Mouse (Mus musculus) forebrain, embryonic 11.5 days (tissue): ENCODE results near the gene Rsrp1. TPM values are rescaled to one million over a fixed set of nuclear protein-coding genes. Genes with fewer than 3 reads are reported as not detected.
"Not testable (repeated sequence)": the region's sequence is repeated elsewhere in the genome, so short reads cannot be mapped to it uniquely, and the experiment has no call there.

Experiments used
- ATAC-seq: fragments of 200-750 bp; cut with Nextera tagmentation; replicated peaks from 2 replicates; pipeline ENCODE4 v1.8.0; 2017; ENCODE audit warnings: moderate TSS enrichment; ENCODE audit not compliant: low FRiP score
- DNase-seq: peaks from one replicate; pipeline ENCODE4 v3.0.0-alpha.2; 2017; ENCODE audit warnings: low spot score
- H3K27ac ChIP-seq: fragments of 300-500 bp; sonication (generic); 2 replicates; pipeline ENCODE4 v1.5.1; 2014; ENCODE audit warnings: low read depth, low read length
- H3K27me3 ChIP-seq: fragments of 300-500 bp; sonication (generic); 2 replicates; pipeline ENCODE4 v1.6.1; 2014; ENCODE audit warnings: mild to moderate bottlenecking, low read length, mixed read lengths; ENCODE audit not compliant: control insufficient read depth, insufficient read depth
- H3K36me3 ChIP-seq: fragments of 300-500 bp; sonication (generic); 2 replicates; pipeline ENCODE4 v1.6.1; 2014; ENCODE audit warnings: mild to moderate bottlenecking, low read length, moderate library complexity, mixed read lengths; ENCODE audit not compliant: control insufficient read depth, insufficient read depth
- H3K4me1 ChIP-seq: fragments of 300-500 bp; sonication (generic); replicated peaks from 2 replicates; pipeline ENCODE4 v1.6.1; 2014; ENCODE audit warnings: low read length, mixed read lengths; ENCODE audit not compliant: control insufficient read depth, insufficient read depth
- H3K4me2 ChIP-seq: fragments of 300-500 bp; sonication (generic); 2 replicates; pipeline ENCODE4 v1.6.1; 2014; ENCODE audit warnings: low read depth, mild to moderate bottlenecking, low read length, moderate library complexity, mixed read lengths; ENCODE audit not compliant: severe bottlenecking
- H3K4me3 ChIP-seq: fragments of 300-500 bp; sonication (generic); 2 replicates; pipeline ENCODE4 v1.5.1; 2014; ENCODE audit warnings: low read depth, low read length
- H3K9ac ChIP-seq: fragments of 300-500 bp; sonication (generic); 2 replicates; pipeline ENCODE4 v1.6.1; 2014; ENCODE audit warnings: low read length
- H3K9me3 ChIP-seq: fragments of 300-500 bp; sonication (generic); 2 replicates; pipeline ENCODE4 v1.6.1; 2016; ENCODE audit warnings: low read length, mixed read lengths; ENCODE audit not compliant: control insufficient read depth
- WGBS: fragments of 180-500 bp; shearing (Covaris S2); extraction: QIAGEN DNeasy Blood & Tissue Kit; methylation state at CpG from one replicate; pipeline ENCODE4 v1.1.7; 2014; 5-methylcytosine and 5-hydroxymethylcytosine counted together
- polyA plus RNA-seq: library from polyadenylated mRNA; unstranded; fragments of >200 nt; fragmentation: Nextera tagmentation; extraction: Ambion mirVana; gene quantifications from 2 replicates; pipeline ENCODE4 v1.2.1, GENCODE M21; 2014

Rsrp1 gene
- polyA plus RNA-seq, 1 experiment from 2014 or later: 356 TPM

DNA sequence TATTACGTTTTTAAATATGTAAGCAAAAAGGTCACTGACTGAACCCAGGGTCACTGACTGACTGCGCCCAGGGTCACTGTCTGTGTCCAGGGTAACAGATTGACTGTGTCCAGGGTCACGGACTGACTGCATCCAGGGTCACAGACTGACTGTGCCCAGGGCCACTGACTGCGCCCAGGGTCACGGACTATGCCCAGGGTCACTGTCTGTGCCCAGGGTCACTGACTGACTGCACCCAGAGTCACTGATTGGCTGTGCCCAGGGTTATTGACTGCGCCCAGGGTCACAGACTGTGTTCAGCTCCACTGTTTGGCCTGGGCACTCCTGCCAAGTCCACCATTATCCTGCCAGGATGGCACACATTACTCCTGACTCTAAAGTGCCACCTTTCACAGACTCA, 26.1 kb upstream of the Rsrp1 start:
- H3K9me3 ChIP-seq: no peaks in the 10 kb centered on the region
- no peak for DNase-seq
- ATAC-seq: no peak

DNA sequence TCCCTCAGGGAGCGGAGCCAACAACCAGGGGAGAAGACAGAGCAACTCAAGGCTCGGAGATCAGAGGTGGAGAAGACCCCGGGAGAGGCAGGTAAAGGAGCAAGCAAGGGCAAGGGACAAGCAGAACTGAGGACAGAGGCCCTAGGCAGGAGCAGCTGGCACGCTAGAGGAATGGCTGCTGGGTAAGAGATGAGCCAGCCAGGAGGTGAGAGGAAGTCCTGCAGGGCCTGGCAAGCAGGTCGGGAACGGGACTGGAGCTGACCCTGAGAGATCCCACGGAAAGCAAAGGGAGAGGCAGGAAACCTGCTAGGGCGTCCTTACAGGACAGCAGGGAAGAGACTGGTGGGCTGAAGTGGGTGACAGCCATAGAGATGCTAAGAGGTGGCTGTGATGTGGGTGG, 22.3 kb upstream of the Rsrp1 start:
- WGBS: 89% methylated on average over 8 of the region's 8 CpGs
- Histone ChIP-seq H3K4me1 (no peaks in the 10 kb centered on the region), H3K4me2 (no peak overlapping the region)

More for the DNA sequence above, 26.1 kb upstream of the Rsrp1 start:
- 92% methylated on average over 6 of the region's 6 CpGs for WGBS
- no peak overlapping the region for H3K4me2 ChIP-seq
- H3K4me3 ChIP-seq: no peak overlapping the region
- H3K27ac ChIP-seq: no peak overlapping the region
- no peaks in the 10 kb centered on the region; the same call in 1 of the 2 replicates for H3K36me3 ChIP-seq
- no peaks in the 10 kb centered on the region for H3K4me1 ChIP-seq
- no peaks in the 10 kb centered on the region for H3K27me3 ChIP-seq
- H3K9ac ChIP-seq: no peak overlapping the region

DNA sequence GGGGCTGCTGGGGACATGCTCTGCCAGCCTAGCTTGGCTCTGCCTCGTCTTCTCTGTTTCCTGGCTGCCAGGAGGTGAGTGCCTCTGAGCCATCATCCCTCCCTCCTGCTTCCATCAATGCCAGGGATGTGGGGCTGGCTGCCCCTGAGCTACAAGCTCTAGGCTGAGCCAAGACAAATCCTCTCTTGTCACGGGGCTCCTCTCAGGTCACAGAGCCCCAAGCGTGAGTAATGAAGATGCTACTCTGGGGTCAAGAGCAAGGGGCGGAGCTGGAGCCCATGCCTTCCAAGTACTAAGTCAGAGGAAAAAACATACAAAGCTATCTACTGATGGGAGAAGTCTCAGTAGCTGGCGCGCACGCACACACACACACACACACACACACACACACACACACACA, 20.3 kb upstream of the Rsrp1 start:
- H3K9me3 ChIP-seq: no peaks in the 10 kb centered on the region
- WGBS: 84% methylated on average over 7 of the region's 7 CpGs
- H3K27ac ChIP-seq: no peak overlapping the region
- DNase-seq: no peak
- no peak overlapping the region for H3K9ac ChIP-seq
- H3K4me2 ChIP-seq: no peak overlapping the region
- H3K27me3 ChIP-seq: no peaks in the 10 kb centered on the region
- H3K36me3 ChIP-seq: peaks cover 8% of the 10 kb centered on the region; the same call in 1 of the 2 replicates
- no peak for ATAC-seq
- no peaks in the 10 kb centered on the region for H3K4me1 ChIP-seq
- no peak overlapping the region for H3K4me3 ChIP-seq

More for the DNA sequence above, 22.3 kb upstream of the Rsrp1 start:
- Histone ChIP-seq H3K9ac (no peak overlapping the region), H3K9me3 (no peaks in the 10 kb centered on the region), H3K27me3 (no peaks in the 10 kb centered on the region), H3K4me3 (no peak overlapping the region), H3K27ac (no peak overlapping the region), H3K36me3 (peaks cover 8% of the 10 kb centered on the region; the same call in 1 of the 2 replicates)
- ATAC-seq (no peak), DNase-seq (no peak)

DNA sequence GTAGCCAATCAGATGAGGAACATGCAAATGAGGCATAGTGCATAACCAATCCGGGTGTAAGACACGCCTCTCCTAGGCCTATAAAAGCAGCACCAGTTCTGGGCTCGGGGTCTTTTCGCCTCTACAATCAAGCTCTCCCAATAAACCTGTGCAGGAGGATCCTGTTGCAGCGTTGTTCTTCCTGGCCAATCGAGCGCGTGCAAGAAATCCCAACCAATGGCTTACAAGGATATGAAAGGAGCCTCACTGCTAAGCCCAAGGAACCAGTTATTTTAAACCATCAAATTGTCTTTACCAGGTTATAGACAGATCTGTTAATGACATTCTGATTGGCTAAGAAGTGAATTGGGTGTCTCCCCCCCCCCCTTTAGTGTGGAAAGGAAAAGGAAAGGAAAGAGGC, 12.0 kb upstream of the Rsrp1 start:
- not testable (repeated sequence) for ATAC-seq, H3K36me3 ChIP-seq, H3K27me3 ChIP-seq, H3K27ac ChIP-seq, H3K9ac ChIP-seq, H3K4me1 ChIP-seq, DNase-seq, H3K4me2 ChIP-seq, H3K4me3 ChIP-seq, H3K9me3 ChIP-seq
- 96% methylated on average over 6 of the region's 8 CpGs for WGBS

DNA sequence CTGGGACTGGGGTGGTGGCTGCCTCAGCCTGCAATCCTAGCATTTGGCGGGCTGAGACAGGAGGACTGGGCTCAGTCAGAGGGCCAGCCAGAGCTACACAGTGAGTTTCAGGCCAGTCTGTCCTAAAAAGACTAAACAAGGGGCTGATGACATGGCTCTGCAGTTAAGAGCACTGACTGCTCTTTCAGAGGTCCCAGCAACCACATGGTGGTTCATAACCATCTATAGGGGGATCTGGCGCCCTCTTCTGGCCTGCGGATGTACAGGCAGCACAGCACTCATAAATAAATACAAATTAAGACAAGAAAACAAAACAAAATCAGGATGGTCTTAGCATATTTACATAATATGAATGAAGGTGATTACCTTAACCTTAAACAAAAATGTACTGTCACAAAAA, 10.0 kb upstream of the Rsrp1 start:
- Histone ChIP-seq H3K4me3 (no peak overlapping the region), H3K27ac (no peak overlapping the region), H3K36me3 (peaks cover 4% of the 10 kb centered on the region; the same call in 1 of the 2 replicates), H3K9ac (no peak overlapping the region), H3K4me1 (peaks cover 3% of the 10 kb centered on the region; the same call in 1 of the 2 replicates), H3K4me2 (no peak overlapping the region), H3K27me3 (no peaks in the 10 kb centered on the region), H3K9me3 (no peaks in the 10 kb centered on the region; the same call in 1 of the 2 replicates)
- peak; percentile 85 for DNase-seq
- WGBS: 27% methylated on average over 3 of the region's 3 CpGs
- ATAC-seq: 0 out of 2 replicates have a peak, but pooled peaks have one; percentile 37

DNA sequence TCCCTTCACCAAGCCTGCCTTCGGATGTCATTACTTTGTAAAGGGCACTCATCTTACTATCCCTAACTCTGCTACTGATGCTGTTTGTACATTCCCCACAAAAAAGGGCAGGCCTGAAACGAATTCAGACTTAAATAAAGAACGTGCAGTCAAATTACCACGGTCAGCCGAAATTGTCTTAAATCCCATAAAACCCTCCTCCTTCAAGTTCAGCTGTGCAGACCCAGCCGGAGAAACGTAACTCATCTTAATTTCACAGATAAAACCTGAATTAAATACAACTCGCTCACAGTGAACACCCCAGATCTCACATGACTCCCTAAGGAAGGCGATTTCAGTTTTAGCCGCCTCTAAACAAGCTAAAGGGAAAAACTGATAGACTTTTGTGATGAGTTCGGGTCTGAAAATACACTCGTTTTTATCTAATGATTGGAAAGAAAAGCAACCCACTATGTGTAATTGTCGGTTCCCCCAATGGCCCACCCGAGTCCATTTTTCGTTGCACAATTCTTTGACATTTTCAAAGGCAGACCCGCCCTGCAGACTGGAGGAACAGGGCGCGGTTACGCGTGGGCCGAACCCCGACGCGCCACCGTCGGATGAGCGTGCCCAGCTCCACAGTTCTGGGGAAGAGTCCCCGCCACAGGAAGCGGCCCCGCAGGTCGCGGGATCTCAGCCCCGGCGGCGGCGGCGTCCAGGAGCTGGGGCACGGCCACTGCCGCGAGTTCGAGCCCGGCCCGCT, 9.1 kb upstream of the Rsrp1 start:
- Histone ChIP-seq H3K4me1 (peaks cover 3% of the 10 kb centered on the region; the same call in 1 of the 2 replicates), H3K9me3 (no peaks in the 10 kb centered on the region; the same call in 1 of the 2 replicates), H3K27me3 (no peaks in the 10 kb centered on the region), H3K4me2 (peak overlapping the region; percentile 75), H3K36me3 (peaks cover 4% of the 10 kb centered on the region; the same call in 1 of the 2 replicates), H3K9ac (peak overlapping the region; percentile 83), H3K4me3 (peak overlapping the region; percentile 85), H3K27ac (peak overlapping the region; percentile 72)
- WGBS: 2% methylated on average over 43 of the region's 43 CpGs
- ATAC-seq: peak; percentile 55; the same call in 1 of the 2 replicates
- no peak for DNase-seq

DNA sequence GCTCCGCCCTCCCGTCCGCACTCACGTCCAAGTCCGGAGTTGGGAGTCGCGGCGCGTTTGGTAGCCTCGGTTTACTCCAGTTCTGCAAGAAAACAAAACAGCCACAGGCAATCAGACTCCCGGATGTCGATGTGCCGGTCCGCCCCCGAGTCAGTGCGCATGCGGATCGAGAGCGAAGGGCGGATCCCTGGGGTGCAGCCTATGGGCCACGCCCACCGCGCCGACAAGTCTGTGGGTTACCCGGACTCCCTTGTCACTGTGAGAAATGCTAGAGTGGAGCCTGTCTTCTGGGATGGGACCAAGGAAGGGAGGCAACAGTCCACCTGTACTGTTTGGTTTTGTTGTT, 8.6 kb upstream of the Rsrp1 start, which contains the start of gene Tmem50a:
Gene Tmem50a, minus strand, starts transcription at position 161 of the 346 bp plus-strand sequence.
- peak within 1 kb of the TSS; percentile 72 for H3K27ac ChIP-seq
- peaks cover 3% of the 10 kb centered on the region; the same call in 1 of the 2 replicates for H3K4me1 ChIP-seq
- WGBS: under 1% methylated on average over 25 of the region's 25 CpGs
- H3K36me3 ChIP-seq: peaks cover 4% of the 10 kb centered on the region; the same call in 1 of the 2 replicates
- peak; percentile 94 for DNase-seq
- H3K9ac ChIP-seq: peak within 1 kb of the TSS; percentile 83
- peak within 1 kb of the TSS; percentile 85 for H3K4me3 ChIP-seq
- no peaks in the 10 kb centered on the region for H3K27me3 ChIP-seq
- ATAC-seq: peak; percentile 88
- no peaks in the 10 kb centered on the region; the same call in 1 of the 2 replicates for H3K9me3 ChIP-seq
- H3K4me2 ChIP-seq: peak within 1 kb of the TSS; percentile 75

DNA sequence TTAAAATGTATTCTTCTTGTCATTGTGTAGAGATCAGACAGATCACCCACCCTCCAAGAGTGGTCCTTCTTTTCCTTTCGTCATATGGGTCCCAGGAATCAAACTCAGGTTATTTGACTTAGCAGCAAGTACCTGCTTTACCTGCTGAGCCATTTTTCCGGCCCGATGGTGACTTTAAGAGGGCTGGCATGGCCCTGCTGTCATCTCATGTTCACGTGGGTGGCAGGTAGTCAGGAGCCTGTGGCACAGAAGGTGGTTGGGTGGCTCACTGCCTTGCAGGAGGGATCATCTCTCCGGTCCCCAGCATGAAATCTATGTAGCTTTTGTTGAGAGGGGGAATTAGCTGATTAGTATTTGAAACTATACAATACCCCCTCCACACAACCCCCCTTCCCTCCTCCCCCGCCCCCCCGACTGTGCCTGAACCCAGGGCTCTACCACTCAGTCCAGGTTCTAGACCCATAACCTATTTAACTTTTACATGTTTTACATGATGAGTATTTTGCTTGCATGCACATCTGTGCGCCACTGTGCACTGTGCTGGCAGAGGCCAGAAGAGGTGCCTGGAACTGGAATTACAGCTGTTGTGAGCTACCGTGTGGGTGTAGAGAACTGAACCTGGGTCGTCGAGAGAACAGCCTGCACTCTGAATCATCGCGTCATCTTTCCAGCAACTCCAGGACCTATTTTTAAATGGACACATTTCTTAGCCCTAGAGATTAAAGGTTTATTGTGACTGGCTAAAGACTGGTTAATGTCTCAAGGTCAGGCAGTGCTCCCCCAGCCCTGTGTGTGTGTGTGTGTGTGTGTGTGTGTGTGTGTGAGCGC, 8.0 kb upstream of the Rsrp1 start:
- peak; percentile 24 for ATAC-seq
- Histone ChIP-seq H3K4me3 (peak overlapping the region; percentile 85), H3K27me3 (no peaks in the 10 kb centered on the region), H3K4me1 (peaks cover 3% of the 10 kb centered on the region; the same call in 1 of the 2 replicates), H3K4me2 (peak overlapping the region; percentile 75), H3K36me3 (peaks cover 4% of the 10 kb centered on the region; the same call in 1 of the 2 replicates), H3K9me3 (no peaks in the 10 kb centered on the region; the same call in 1 of the 2 replicates), H3K27ac (no peak overlapping the region), H3K9ac (no peak overlapping the region; the same call in 1 of the 2 replicates)
- WGBS: 59% methylated on average over 14 of the region's 14 CpGs
- no peak for DNase-seq
